27 mouse cellular contexts compared by ENCODE assay signal in the genomic region with DNA sequence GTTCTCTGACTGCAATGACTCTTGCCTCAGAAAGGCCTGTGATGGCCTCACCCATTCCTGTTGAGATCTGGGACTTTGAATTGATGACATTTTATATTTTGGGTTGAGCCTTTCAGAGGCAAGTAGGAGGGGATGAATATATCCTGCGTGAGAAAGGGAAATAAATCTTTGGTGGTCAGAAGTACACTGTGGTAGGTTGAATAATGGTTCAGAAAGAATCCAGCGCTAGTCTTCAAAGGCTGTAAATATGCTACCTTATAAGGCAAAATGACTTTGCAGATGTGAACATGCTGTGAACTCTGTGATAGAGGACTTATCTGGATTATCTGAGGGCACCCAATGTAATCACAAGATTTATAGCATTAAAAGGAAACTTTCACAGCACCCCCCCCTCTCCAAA. TPM values are rescaled to one million over a fixed set of nuclear protein-coding genes. Genes with fewer than 3 reads are reported as not detected.
DNase-seq lines count a peak whose midpoint lies in the region; ATAC-seq and TF ChIP-seq lines count a peak whose summit lies in the region.
"Had no signal": no experiment of that assay in that cellular context is flagged by ENCODE, and none has a peak within 500 bp of the region (broad histone marks: within the 10 kb centered on the region; RNA-seq: fewer than 3 reads in every experiment).

No protein-coding gene starts in this region.

- no peak for TF ChIP-seq CTCF in intestine, postnatal 0 days (IDR thresholded peaks at IDR 0.05; ENCODE audit: low read depth)

- no peak overlapping the region for H3K4me3 ChIP-seq in intestine, embryonic 15.5 days (replicated peaks)
- H3K4me3 ChIP-seq in intestine, postnatal 0 days (ENCODE audit: low read depth, low read length), result no peak overlapping the region
- H3K4me3 ChIP-seq in limb, embryonic 15.5 days, result no peak overlapping the region
- H3K4me3 ChIP-seq in limb, embryonic 10.5 days, result no peak overlapping the region
- H3K4me3 ChIP-seq in stomach, embryonic 15.5 days (replicated peaks), result no peak overlapping the region
- H3K4me3 ChIP-seq: embryonic facial prominence, embryonic 13.5 days; erythroblast, embryonic 14.5 days; heart, embryonic 12.5 days; limb, embryonic 13.5 days; liver, embryonic 12.5 days; midbrain, embryonic 15.5 days had no signal

- H3K36me3 ChIP-seq in intestine, embryonic 15.5 days, result no peaks in the 10 kb centered on the region
- H3K36me3 ChIP-seq in intestine, postnatal 0 days (ENCODE audit: control insufficient read depth, insufficient read depth), result no peaks in the 10 kb centered on the region
- no peaks in the 10 kb centered on the region for H3K36me3 ChIP-seq in limb, embryonic 15.5 days
- no peaks in the 10 kb centered on the region for H3K36me3 ChIP-seq in limb, embryonic 10.5 days
- no peaks in the 10 kb centered on the region for H3K36me3 ChIP-seq in stomach, embryonic 15.5 days
- H3K36me3 ChIP-seq: embryonic facial prominence, embryonic 13.5 days; heart, embryonic 12.5 days; limb, embryonic 13.5 days; liver, embryonic 12.5 days; midbrain, embryonic 15.5 days had no signal

- 0 out of 2 replicates have a peak, but pooled peaks cover 10% of the 10 kb centered on the region for H3K4me1 ChIP-seq in intestine, embryonic 15.5 days (replicated peaks)
- H3K4me1 ChIP-seq in intestine, postnatal 0 days (replicated peaks; ENCODE audit: control insufficient read depth, insufficient read depth, low read length), result no peaks in the 10 kb centered on the region
- peaks cover 15% of the 10 kb centered on the region for H3K4me1 ChIP-seq in limb, embryonic 15.5 days
- peaks cover 21% of the 10 kb centered on the region for H3K4me1 ChIP-seq in limb, embryonic 10.5 days
- peaks cover 3% of the 10 kb centered on the region; the same call in 1 of the 2 replicates for H3K4me1 ChIP-seq in stomach, embryonic 15.5 days
- H3K4me1 ChIP-seq: liver, embryonic 12.5 days had no signal

- ATAC-seq in intestine, embryonic 15.5 days, result 0 out of 2 replicates have a peak, but pooled peaks have one; percentile 43
- ATAC-seq in intestine, postnatal 0 days, result no peak
- no peak for ATAC-seq in limb, embryonic 15.5 days (ENCODE audit: insufficient number of reproducible peaks, low FRiP score, low TSS enrichment, low read depth)
- ATAC-seq in hematopoietic stem cell, adult 5-6 weeks (replicated peaks in 1 of 2; ENCODE audit: insufficient read depth in 1 of 2, low FRiP score in 2 of 2, low TSS enrichment in 1 of 2, low read depth in 1 of 2, poor library complexity in 2 of 2, severe bottlenecking in 2 of 2), result peak; percentile 34 to 37; a peak in 3 of 4 replicates
- ATAC-seq in stomach, embryonic 15.5 days (ENCODE audit: insufficient read depth, low FRiP score, low read depth), result peak; percentile 70; the same call in 1 of the 2 replicates
- ATAC-seq: forebrain, embryonic 16.5 days; liver, embryonic 12.5 days; liver, postnatal 0 days; midbrain, embryonic 15.5 days had no signal

- 0 out of 2 replicates have a peak overlapping the region, but pooled peaks have one; percentile 1 for H3K27ac ChIP-seq in intestine, embryonic 15.5 days
- H3K27ac ChIP-seq in intestine, postnatal 0 days (ENCODE audit: low read depth, low read length), result no peak overlapping the region
- peak overlapping the region; percentile 51; the same call in 1 of the 2 replicates for H3K27ac ChIP-seq in limb, embryonic 15.5 days
- no peak overlapping the region for H3K27ac ChIP-seq in limb, embryonic 10.5 days
- H3K27ac ChIP-seq in stomach, embryonic 15.5 days, result peak overlapping the region; percentile 84
- H3K27ac ChIP-seq: hindbrain, embryonic 14.5 days; liver, embryonic 12.5 days; macrophage; midbrain, embryonic 15.5 days had no signal

- no peak for DNase-seq in limb, embryonic 10.5 days (ENCODE audit: low spot score)
- DNase-seq in left cerebral cortex, adult 8-10 months (ENCODE audit: low spot score in 2 of 2), result no peak
- no peak for DNase-seq in urinary bladder, postnatal 4 days (ENCODE audit: low spot score in 2 of 2)
- DNase-seq: adrenal gland, adult 8-10 months; cerebellum, adult 2 months; cerebellum, postnatal 14 days; gastrocnemius, postnatal 10 days; heart, postnatal 4 days; kidney, postnatal 14 days; liver, postnatal 0 days; lung, postnatal 10 days; right cerebral cortex, postnatal 25 days had no signal

- no peak overlapping the region for H3K4me2 ChIP-seq in intestine, embryonic 15.5 days (replicated peaks)
- no peak overlapping the region for H3K4me2 ChIP-seq in intestine, postnatal 0 days (replicated peaks; ENCODE audit: low read depth)
- no peak overlapping the region for H3K4me2 ChIP-seq in limb, embryonic 15.5 days
- H3K4me2 ChIP-seq in stomach, embryonic 15.5 days, result no peak overlapping the region
- H3K4me2 ChIP-seq: embryonic facial prominence, embryonic 13.5 days; heart, embryonic 12.5 days; hindbrain, embryonic 14.5 days; limb, embryonic 13.5 days; liver, embryonic 12.5 days; midbrain, embryonic 15.5 days had no signal

- WGBS in intestine, embryonic 15.5 days, result 40% methylated on average over 2 of the region's 2 CpGs
- WGBS in intestine, postnatal 0 days, result 61% methylated on average over 2 of the region's 2 CpGs
- 53% methylated on average over 2 of the region's 2 CpGs for WGBS in limb, embryonic 15.5 days
- WGBS in limb, embryonic 10.5 days, result 73% methylated on average over 2 of the region's 2 CpGs
- WGBS in stomach, embryonic 15.5 days, result 38% methylated on average over 2 of the region's 2 CpGs

- no peaks in the 10 kb centered on the region for H3K9me3 ChIP-seq in intestine, embryonic 15.5 days
- no peaks in the 10 kb centered on the region for H3K9me3 ChIP-seq in intestine, postnatal 0 days (ENCODE audit: control insufficient read depth)
- H3K9me3 ChIP-seq in limb, embryonic 15.5 days, result no peaks in the 10 kb centered on the region
- H3K9me3 ChIP-seq in limb, embryonic 10.5 days (replicated peaks), result no peaks in the 10 kb centered on the region
- H3K9me3 ChIP-seq in stomach, embryonic 15.5 days, result no peaks in the 10 kb centered on the region
- H3K9me3 ChIP-seq: embryonic facial prominence, embryonic 13.5 days; heart, embryonic 12.5 days; limb, embryonic 13.5 days; liver, embryonic 12.5 days; midbrain, embryonic 15.5 days had no signal

- no peaks in the 10 kb centered on the region for H3K27me3 ChIP-seq in intestine, embryonic 15.5 days (replicated peaks)
- H3K27me3 ChIP-seq in intestine, postnatal 0 days (replicated peaks; ENCODE audit: control insufficient read depth, insufficient read depth, low read length), result no peaks in the 10 kb centered on the region
- H3K27me3 ChIP-seq in limb, embryonic 15.5 days, result no peaks in the 10 kb centered on the region
- H3K27me3 ChIP-seq in limb, embryonic 10.5 days (ENCODE audit: low read depth, poor library complexity, severe bottlenecking), result no peaks in the 10 kb centered on the region
- no peaks in the 10 kb centered on the region for H3K27me3 ChIP-seq in stomach, embryonic 15.5 days (replicated peaks)
- H3K27me3 ChIP-seq: CH12.LX; embryonic facial prominence, embryonic 13.5 days; heart, embryonic 12.5 days; limb, embryonic 13.5 days; liver, embryonic 12.5 days; midbrain, embryonic 15.5 days had no signal

- no peak overlapping the region for H3K9ac ChIP-seq in intestine, embryonic 15.5 days
- no peak overlapping the region for H3K9ac ChIP-seq in intestine, postnatal 0 days (ENCODE audit: low read depth, low read length)
- no peak overlapping the region for H3K9ac ChIP-seq in limb, embryonic 15.5 days
- no peak overlapping the region for H3K9ac ChIP-seq in stomach, embryonic 15.5 days
- H3K9ac ChIP-seq: embryonic facial prominence, embryonic 13.5 days; heart, embryonic 12.5 days; hindbrain, embryonic 14.5 days; limb, embryonic 13.5 days; liver, embryonic 12.5 days; liver, postnatal 0 days; midbrain, embryonic 15.5 days had no signal

RNA-seq across cellular contexts. Expression of gene Rbm43, which starts 23.1 kb away (rescaled TPM):
- 10.8 TPM in 2 replicates for polyA plus RNA-seq in intestine, embryonic 15.5 days (2015; fragmentation: Nextera tagmentation; extraction: Ambion mirVana)
- polyA plus RNA-seq in intestine, postnatal 0 days (2015; fragmentation: Nextera tagmentation; extraction: Ambion mirVana), result 5.1 and 5.5 TPM in 2 replicates
- polyA plus RNA-seq in limb, embryonic 15.5 days (2015; fragmentation: Nextera tagmentation; extraction: Ambion mirVana), result 16.4 and 17.6 TPM in 2 replicates
- polyA plus RNA-seq in limb, embryonic 10.5 days (2016; fragmentation: Nextera tagmentation; extraction: Ambion mirVana), result 8.9 and 9.0 TPM in 2 replicates
- 56.7 and 70.0 TPM in 2 replicates for total RNA-seq in hematopoietic stem cell, adult 5-6 weeks (2017)
- 14.5 and 15.1 TPM in 2 replicates for polyA plus RNA-seq in stomach, embryonic 15.5 days (2015; fragmentation: Nextera tagmentation; extraction: Ambion mirVana)
- 10 to 100 TPM; 17.6 to 21.1 (median 20.2) TPM for total RNA-seq in left cerebral cortex, adult 8-10 months (2022)

Comparison
In these comparisons a context has a peak if more than half of its experiments do, and no peak if none do; other contexts are left out.
1. ATAC-seq: peak in intestine, embryonic 15.5 days (single experiment), hematopoietic stem cell, adult 5-6 weeks (2 of 2) and stomach, embryonic 15.5 days (single experiment); none in intestine, postnatal 0 days (single experiment) and limb, embryonic 15.5 days (single experiment).
2. H3K27ac ChIP-seq: peak in intestine, embryonic 15.5 days (single experiment), limb, embryonic 15.5 days (single experiment) and stomach, embryonic 15.5 days (single experiment); none in intestine, postnatal 0 days (single experiment) and limb, embryonic 10.5 days (single experiment).